Mouse (Mus musculus) heart, adult 9 months (tissue): ENCODE data around the gene Gm12695.

Experiments
- DNase-seq, 2 experiments: peaks; one replicate each; pipeline ENCODE4 v3.0.0; 2022; ENCODE audit warnings: low spot score in 2 of 2

Gene Gm12695

GRCm38 (mm10) chr4:96698218-96698561, 86.8 kb downstream of the Gm12695 start:
- DNase-seq, result no peak

GRCm38 (mm10) chr4:96697511-96698217, 87.3 kb downstream of the Gm12695 start:
- DNase-seq, result no peak

GRCm38 (mm10) chr4:96696614-96697360, 88.2 kb downstream of the Gm12695 start:
- no peak for DNase-seq

GRCm38 (mm10) chr4:96687358-96687803, 97.6 kb downstream of the Gm12695 start:
- DNase-seq, result no peak

GRCm38 (mm10) chr4:96683474-96683873, 101.5 kb downstream of the Gm12695 start:
- DNase-seq, result peak in 1 of 2 experiments; percentile 29

- no peak for DNase-seq
These were observed 104.0 kb downstream of the Gm12695 start for GRCm38 (mm10) chr4:96680966-96681365.

- no peak for DNase-seq
These were observed 104.8 kb downstream of the Gm12695 start for GRCm38 (mm10) chr4:96680233-96680632.
